8 mouse cellular contexts compared by ENCODE assay signal in genomic region chr10:58231779-58232640, GRCm38 (mm10). TPM values are rescaled to one million over a fixed set of nuclear protein-coding genes. Genes with fewer than 3 reads are reported as not detected.
DNase-seq lines count a peak whose midpoint lies in the region; ATAC-seq lines count a peak whose summit lies in the region.
"Not testable (repeated sequence)": the region's sequence is repeated elsewhere in the genome, so short reads cannot be mapped to it uniquely, and the experiment has no call there.

No protein-coding gene starts in this region.

- H3K4me2 ChIP-seq in forebrain, embryonic 15.5 days (replicated peaks); liver, embryonic 12.5 days; stomach, embryonic 15.5 days: not testable (repeated sequence)

- not testable (repeated sequence) for H3K36me3 ChIP-seq in forebrain, embryonic 15.5 days; liver, embryonic 12.5 days; stomach, embryonic 15.5 days

- WGBS in forebrain, embryonic 15.5 days: 88% methylated on average over 35 of the region's 35 CpGs
- WGBS in liver, embryonic 12.5 days (ENCODE audit: insufficient replicate concordance): 77% methylated on average over 35 of the region's 35 CpGs
- 88% methylated on average over 35 of the region's 35 CpGs for WGBS in stomach, embryonic 15.5 days

- peak; percentile 50 for DNase-seq in cerebellum, adult 11 months
- DNase-seq in heart, postnatal 10 days: peak; percentile 63 to 65
- peak; percentile 80 for DNase-seq in kidney, postnatal 14 days
- peak; percentile 30 for DNase-seq in naive thymus-derived CD4-positive, alpha-beta T cell, adult 2 months (ENCODE audit: low read depth)

- not testable (repeated sequence) for H3K27ac ChIP-seq in forebrain, embryonic 15.5 days (replicated peaks); liver, embryonic 12.5 days; stomach, embryonic 15.5 days

- H3K9ac ChIP-seq in forebrain, embryonic 15.5 days (replicated peaks); liver, embryonic 12.5 days; stomach, embryonic 15.5 days: not testable (repeated sequence)

- H3K27me3 ChIP-seq in forebrain, embryonic 15.5 days; liver, embryonic 12.5 days (replicated peaks); stomach, embryonic 15.5 days (replicated peaks): not testable (repeated sequence)

- peak; percentile 20 for ATAC-seq in CD4-positive, CD25-positive, alpha-beta regulatory T cell, adult 4 months
- peak; percentile 86 for ATAC-seq in forebrain, embryonic 15.5 days (replicated peaks)
- ATAC-seq in liver, embryonic 12.5 days: peak; percentile 73
- peak; percentile 81 for ATAC-seq in stomach, embryonic 15.5 days (ENCODE audit: insufficient read depth, low FRiP score, low read depth)

- intact Hi-C loops in heart, postnatal 10 days (cut with DNase I): not testable (repeated sequence)

- peaks cover 12% of the 10 kb centered on the region for H3K9me3 ChIP-seq in forebrain, embryonic 15.5 days
- peaks cover 19% of the 10 kb centered on the region for H3K9me3 ChIP-seq in liver, embryonic 12.5 days (replicated peaks)
- not testable (repeated sequence) for H3K9me3 ChIP-seq in stomach, embryonic 15.5 days

- not testable (repeated sequence) for H3K4me1 ChIP-seq in forebrain, embryonic 15.5 days; liver, embryonic 12.5 days; stomach, embryonic 15.5 days

- H3K4me3 ChIP-seq in forebrain, embryonic 15.5 days; liver, embryonic 12.5 days; stomach, embryonic 15.5 days (replicated peaks): not testable (repeated sequence)

RNA-seq across cellular contexts. Expression of gene Duxf3, which starts 0.5 kb away (rescaled TPM):
- polyA plus RNA-seq in CD4-positive, CD25-positive, alpha-beta regulatory T cell, adult 4 months (2017; shearing (Covaris generic)): under 1 TPM in 1 of 2 experiments, not detected in 1; 0.27 TPM
- polyA plus RNA-seq in forebrain, embryonic 15.5 days (2015; fragmentation: Nextera tagmentation; extraction: Ambion mirVana): not detected in 2 replicates
- total RNA-seq in heart, postnatal 10 days (2021): not detected
- not detected in 2 replicates for polyA plus RNA-seq in liver, embryonic 12.5 days (2016; fragmentation: Nextera tagmentation; extraction: Ambion mirVana)
- not detected in 2 replicates for polyA plus RNA-seq in stomach, embryonic 15.5 days (2015; fragmentation: Nextera tagmentation; extraction: Ambion mirVana)

RNA-seq across cellular contexts. Expression of gene Gm4981, which starts 4.5 kb away (rescaled TPM):
- polyA plus RNA-seq in CD4-positive, CD25-positive, alpha-beta regulatory T cell, adult 4 months (2017; shearing (Covaris generic)): not detected
- polyA plus RNA-seq in forebrain, embryonic 15.5 days (2015; fragmentation: Nextera tagmentation; extraction: Ambion mirVana): not detected in 2 replicates
- not detected for total RNA-seq in heart, postnatal 10 days (2021)
- not detected in 2 replicates for polyA plus RNA-seq in liver, embryonic 12.5 days (2016; fragmentation: Nextera tagmentation; extraction: Ambion mirVana)
- polyA plus RNA-seq in stomach, embryonic 15.5 days (2015; fragmentation: Nextera tagmentation; extraction: Ambion mirVana): not detected in 2 replicates

RNA-seq across cellular contexts. Expression of gene AW822073, which starts 7.3 kb away (rescaled TPM):
- not detected for polyA plus RNA-seq in CD4-positive, CD25-positive, alpha-beta regulatory T cell, adult 4 months (2017; shearing (Covaris generic))
- polyA plus RNA-seq in forebrain, embryonic 15.5 days (2015; fragmentation: Nextera tagmentation; extraction: Ambion mirVana): not detected in 2 replicates
- total RNA-seq in heart, postnatal 10 days (2021): not detected
- polyA plus RNA-seq in liver, embryonic 12.5 days (2016; fragmentation: Nextera tagmentation; extraction: Ambion mirVana): not detected in 2 replicates
- polyA plus RNA-seq in stomach, embryonic 15.5 days (2015; fragmentation: Nextera tagmentation; extraction: Ambion mirVana): not detected in 2 replicates

RNA-seq across cellular contexts. Expression of gene Gcc2, which starts 23.3 kb away (rescaled TPM):
- 10 to 100 TPM; 62.8 to 84.8 TPM for polyA plus RNA-seq in CD4-positive, CD25-positive, alpha-beta regulatory T cell, adult 4 months (2017; shearing (Covaris generic))
- 84.1 and 86.0 TPM in 2 replicates for polyA plus RNA-seq in forebrain, embryonic 15.5 days (2015; fragmentation: Nextera tagmentation; extraction: Ambion mirVana)
- 10 to 100 TPM; 22.8 to 30.6 TPM for total RNA-seq in heart, postnatal 10 days (2021)
- 30.2 and 33.6 TPM in 2 replicates for polyA plus RNA-seq in liver, embryonic 12.5 days (2016; fragmentation: Nextera tagmentation; extraction: Ambion mirVana)
- 73.4 and 75.5 TPM in 2 replicates for polyA plus RNA-seq in stomach, embryonic 15.5 days (2015; fragmentation: Nextera tagmentation; extraction: Ambion mirVana)

Comparison
In these comparisons a context has a peak if more than half of its experiments do, and no peak if none do; other contexts are left out.
1. ATAC-seq: peak in every context shown above with its lines; median percentile 86 in forebrain, embryonic 15.5 days; 81 in stomach, embryonic 15.5 days; 73 in liver, embryonic 12.5 days; 20 in CD4-positive, CD25-positive, alpha-beta regulatory T cell, adult 4 months.
2. DNase-seq: peak in every context shown above with its lines; median percentile 80 in kidney, postnatal 14 days; 64 in heart, postnatal 10 days; 50 in cerebellum, adult 11 months; 30 in naive thymus-derived CD4-positive, alpha-beta T cell, adult 2 months.